Mouse (Mus musculus) adrenal gland, postnatal 10 days (tissue): ENCODE measurements around the gene Metrnl. TPM values are rescaled to one million over a fixed set of nuclear protein-coding genes. Genes with fewer than 3 reads are reported as not detected.

Experiments used
- DNase-seq: peaks from one replicate; pipeline ENCODE4 v3.0.0; 2021; ENCODE audit warnings: mixed read lengths
- total RNA-seq, 2 experiments: library from RNA; stranded (reverse); gene quantifications; 2 replicates each; pipeline ENCODE4 v1.2.3; 2021

Gene Metrnl
- total RNA-seq, 2 experiments from 2014 or later, result 15.2 to 34.8 TPM

- DNase-seq, result peak; percentile 31
These were observed 15.8 kb upstream of the Metrnl start for GRCm38 (mm10) chr11:121685491-121686001.

- peak; percentile 21 for DNase-seq
These were observed 15.3 kb upstream of the Metrnl start for GRCm38 (mm10) chr11:121686091-121686490.

- peak; percentile 60 for DNase-seq
These were observed 14.7 kb upstream of the Metrnl start for GRCm38 (mm10) chr11:121686674-121687073.

GRCm38 (mm10) chr11:121688024-121688423 lies 13.3 kb upstream of the Metrnl start:
- no peak for DNase-seq

- DNase-seq, result no peak
These were observed 5.9 kb upstream of the Metrnl start for GRCm38 (mm10) chr11:121695304-121696064.

GRCm38 (mm10) chr11:121697271-121697670 lies 4.1 kb upstream of the Metrnl start:
- no peak for DNase-seq

GRCm38 (mm10) chr11:121698381-121698955 lies 2.9 kb upstream of the Metrnl start:
- DNase-seq, result peak; percentile 19

GRCm38 (mm10) chr11:121702111-121702894 lies 959 bp downstream of the Metrnl start:
- peak; percentile 98 for DNase-seq

GRCm38 (mm10) chr11:121702895-121703618 lies 1.7 kb downstream of the Metrnl start:
- peak; percentile 71 for DNase-seq

- peak; percentile 20 for DNase-seq
These were observed 2.4 kb downstream of the Metrnl start for GRCm38 (mm10) chr11:121703619-121704215.

GRCm38 (mm10) chr11:121706521-121707005 lies 5.2 kb downstream of the Metrnl start:
- DNase-seq, result no peak

GRCm38 (mm10) chr11:121709278-121709677 lies 7.9 kb downstream of the Metrnl start:
- no peak for DNase-seq

GRCm38 (mm10) chr11:121710245-121710644 lies 8.9 kb downstream of the Metrnl start:
- no peak for DNase-seq

GRCm38 (mm10) chr11:121712987-121713386 lies 11.6 kb downstream of the Metrnl start:
- DNase-seq, result no peak

- DNase-seq, result no peak
These were observed 12.2 kb downstream of the Metrnl start for GRCm38 (mm10) chr11:121713569-121713968.

- no peak for DNase-seq
These were observed 13.6 kb downstream of the Metrnl start for GRCm38 (mm10) chr11:121714745-121715485.

GRCm38 (mm10) chr11:121717724-121718123 lies 16.4 kb downstream of the Metrnl start:
- no peak for DNase-seq

GRCm38 (mm10) chr11:121720752-121721151 lies 19.4 kb downstream of the Metrnl start:
- DNase-seq, result no peak

GRCm38 (mm10) chr11:121722434-121722833 lies 21.1 kb downstream of the Metrnl start:
- no peak for DNase-seq

GRCm38 (mm10) chr11:121726625-121727024 lies 25.3 kb downstream of the Metrnl start:
- no peak for DNase-seq

GRCm38 (mm10) chr11:121734184-121734583 lies 32.8 kb downstream of the Metrnl start:
- DNase-seq, result no peak
